Mouse (Mus musculus): ENCODE data around the gene 4930507D05Rik.
"Not testable (repeated sequence)": the region's sequence is repeated elsewhere in the genome, so short reads cannot be mapped to it uniquely, and the experiment has no call there.

The 4930507D05Rik gene

DNA sequence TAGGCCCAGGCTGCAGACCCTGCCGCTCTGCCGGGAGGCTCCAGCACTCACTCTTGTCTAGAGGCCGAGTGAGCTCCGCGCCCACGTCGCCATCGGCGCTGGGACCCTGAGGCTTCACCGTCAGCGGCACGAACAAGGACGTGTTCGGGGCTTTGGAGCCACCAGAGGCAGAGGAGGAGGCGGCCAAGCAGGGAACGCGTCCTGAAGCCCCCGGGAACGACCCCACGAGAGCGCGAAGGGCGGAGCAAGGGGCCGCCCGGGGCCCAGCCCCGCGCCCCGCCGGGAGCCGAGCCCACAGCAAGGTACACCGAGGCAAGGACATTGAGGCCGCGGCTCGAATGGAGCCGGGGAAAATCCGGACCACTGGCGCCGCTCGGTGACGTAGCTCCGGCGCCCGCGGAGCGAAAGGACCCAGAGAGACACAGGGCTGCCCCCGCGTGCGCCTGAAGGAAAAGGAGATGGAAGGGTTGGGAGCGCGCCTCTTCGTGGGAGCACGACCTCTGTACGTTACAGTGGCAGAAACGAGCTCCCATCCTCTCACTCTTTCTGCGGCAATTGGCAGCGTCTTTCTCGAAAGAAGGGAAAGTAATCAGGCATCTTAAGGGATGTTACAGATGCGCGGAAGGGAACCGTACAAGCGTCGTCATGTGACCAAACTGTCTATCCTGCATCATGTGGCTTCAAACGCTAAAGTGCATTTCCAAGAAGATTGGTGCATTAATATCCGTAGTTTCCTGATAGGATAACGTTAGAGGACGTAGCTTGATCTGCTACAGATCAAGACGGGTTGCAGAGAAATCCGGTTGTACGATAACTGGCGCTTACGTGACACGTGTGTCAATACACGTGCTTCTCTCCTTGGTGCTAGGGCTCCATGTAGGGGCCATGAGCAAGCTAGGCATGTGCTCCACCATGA, at the start of gene 4930507D05Rik, which contains the start of gene Supv3l1:
Gene 4930507D05Rik, plus strand, starts transcription at position 126 of the 916 bp plus-strand sequence.
Gene Supv3l1, minus strand, starts transcription at position 375 of the 916 bp plus-strand sequence.
- peak; percentile 92 for DNase-seq (ENCODE audit: low read depth, low spot score)

DNA sequence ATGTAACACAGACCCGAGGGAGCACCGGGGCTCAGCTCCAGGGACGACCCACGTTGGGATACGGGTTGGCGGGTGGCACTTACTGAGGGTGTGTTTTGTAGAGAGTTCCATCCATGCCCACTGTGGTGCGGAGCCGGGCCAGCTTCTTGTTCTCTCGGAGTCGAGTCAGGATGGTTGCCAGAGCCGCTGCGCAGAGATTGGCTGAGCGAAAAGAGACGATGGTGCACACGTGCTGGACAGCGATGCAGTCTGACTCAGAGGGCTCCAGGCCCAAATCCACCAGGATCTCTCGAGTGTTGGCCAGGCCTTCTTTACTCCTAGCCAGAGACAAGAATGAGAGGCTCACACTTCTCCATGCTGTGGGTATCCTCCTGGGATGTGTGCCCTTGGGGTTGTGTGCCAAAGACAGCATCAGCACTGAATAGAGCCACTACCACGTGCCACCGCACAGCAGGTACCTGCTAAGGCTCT, 47.6 kb upstream of the 4930507D05Rik start:
- DNase-seq (ENCODE audit: low read depth, low spot score) = peak; percentile 6

- no peak for DNase-seq (ENCODE audit: low read depth, low spot score)
Observed at GRCm38 (mm10) chr10:62404901-62405300, 44.4 kb upstream of the 4930507D05Rik start.

- DNase-seq (ENCODE audit: low read depth, low spot score) = peak; percentile 73
Observed at GRCm38 (mm10) chr10:62410943-62411342, 38.3 kb upstream of the 4930507D05Rik start.

DNA sequence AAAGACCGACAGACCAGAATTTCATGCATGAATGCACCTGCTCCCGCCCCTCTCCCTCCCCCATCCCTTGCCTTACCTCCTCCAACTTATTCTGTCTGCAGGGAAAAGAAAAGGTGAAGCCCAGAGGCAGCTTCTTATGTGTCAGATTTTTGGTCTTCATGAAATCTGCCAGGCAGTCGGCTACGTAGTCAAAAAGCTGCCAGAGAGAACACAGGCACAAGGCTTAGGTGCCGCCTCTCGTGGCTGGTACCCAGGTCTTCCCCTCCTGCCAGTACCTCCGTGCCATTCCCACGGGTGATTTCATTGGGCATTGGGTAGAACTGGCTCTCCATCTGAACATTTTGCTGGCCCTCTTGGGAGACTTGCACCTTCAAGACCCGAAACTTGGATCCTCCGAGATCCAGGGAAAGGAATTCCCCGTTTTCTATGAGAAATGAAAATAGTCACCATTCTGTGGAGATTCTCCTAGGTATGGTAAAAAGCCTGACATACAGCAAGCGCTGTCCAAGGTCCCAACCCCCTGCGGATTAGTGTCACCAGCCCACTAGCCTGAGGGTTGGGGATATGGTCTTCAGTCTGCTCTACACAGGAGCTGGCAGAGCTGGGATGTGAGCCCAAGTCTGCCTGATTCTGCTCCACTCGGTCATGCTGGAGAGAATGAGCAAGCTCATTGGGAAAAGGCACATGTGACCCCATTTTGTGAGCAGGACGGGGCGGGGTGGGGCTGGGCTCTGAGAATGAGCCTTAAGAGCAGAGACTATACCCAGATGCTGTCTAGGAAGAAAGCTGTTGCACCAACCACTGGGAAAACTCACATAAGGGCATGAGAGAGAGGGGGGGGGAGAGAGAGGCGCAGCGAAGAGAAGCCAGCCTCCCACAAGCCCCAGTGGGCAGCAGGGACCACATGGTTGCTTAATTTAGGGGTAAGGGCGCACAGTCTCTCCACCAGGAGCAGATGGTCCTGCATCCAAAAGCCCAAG, 37.6 kb upstream of the 4930507D05Rik start:
- DNase-seq (ENCODE audit: low read depth, low spot score) = peak; percentile 17

DNA sequence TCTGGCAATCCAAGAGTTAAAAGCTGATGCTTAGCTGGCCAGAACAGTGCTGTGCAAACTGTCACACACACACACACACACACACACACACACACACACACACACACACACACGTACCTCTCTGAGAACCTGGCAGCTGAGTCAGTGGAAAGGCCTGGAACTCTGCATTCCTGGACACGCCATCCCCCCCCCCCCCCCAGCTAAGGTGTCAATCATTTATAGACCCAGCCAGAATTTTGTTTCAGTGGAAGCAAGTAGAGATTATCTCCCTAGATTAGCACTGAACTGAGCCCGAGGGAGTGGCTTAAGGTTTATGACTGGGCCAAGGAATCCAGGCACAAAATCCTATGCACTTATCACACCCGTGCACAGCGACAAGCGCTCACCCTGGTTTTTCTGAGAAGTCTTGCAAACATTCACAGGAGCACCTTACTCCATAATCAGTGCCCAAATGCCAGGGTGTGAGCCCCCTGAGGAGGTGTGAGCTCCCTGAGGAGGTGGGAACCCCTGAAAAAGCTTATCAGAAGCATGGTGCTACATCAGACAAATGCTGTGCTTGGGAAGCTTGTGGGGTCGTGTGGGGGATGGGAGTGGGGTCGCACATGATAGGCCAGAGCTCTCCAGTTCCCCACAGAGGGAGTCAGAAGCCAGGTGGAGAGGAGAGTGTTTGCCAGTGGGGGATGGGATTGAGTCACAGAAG, 36.2 kb upstream of the 4930507D05Rik start:
- peak; percentile 13 for DNase-seq (ENCODE audit: low read depth, low spot score)

GRCm38 (mm10) chr10:62413606-62413982, 35.7 kb upstream of the 4930507D05Rik start:
- DNase-seq (ENCODE audit: low read depth, low spot score) = no peak

- DNase-seq (ENCODE audit: low read depth, low spot score) = peak; percentile 29
Observed at GRCm38 (mm10) chr10:62418831-62419356, 30.4 kb upstream of the 4930507D05Rik start.

- DNase-seq (ENCODE audit: low read depth, low spot score) = no peak
Observed at GRCm38 (mm10) chr10:62419422-62419821, 29.9 kb upstream of the 4930507D05Rik start.

DNA sequence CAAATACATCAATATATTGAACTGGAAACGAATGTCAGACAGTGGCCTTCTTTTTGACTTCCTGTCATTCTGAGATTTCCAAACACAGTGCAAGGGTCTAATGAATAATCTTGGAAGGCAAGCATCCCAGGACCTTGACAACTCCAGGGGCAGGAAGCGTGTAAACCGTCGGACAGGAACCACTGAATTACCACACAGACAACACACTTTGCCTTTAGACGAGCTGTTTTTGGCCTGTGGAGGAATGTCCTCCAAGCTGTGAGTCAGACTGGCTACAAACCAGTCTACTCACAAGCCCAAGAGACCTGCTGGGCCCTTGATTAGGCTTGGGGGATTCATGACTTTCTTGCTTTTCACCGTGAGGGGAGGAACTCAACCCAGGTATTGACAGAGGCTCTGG, 28.9 kb upstream of the 4930507D05Rik start:
- DNase-seq (ENCODE audit: low read depth, low spot score) = no peak

DNA sequence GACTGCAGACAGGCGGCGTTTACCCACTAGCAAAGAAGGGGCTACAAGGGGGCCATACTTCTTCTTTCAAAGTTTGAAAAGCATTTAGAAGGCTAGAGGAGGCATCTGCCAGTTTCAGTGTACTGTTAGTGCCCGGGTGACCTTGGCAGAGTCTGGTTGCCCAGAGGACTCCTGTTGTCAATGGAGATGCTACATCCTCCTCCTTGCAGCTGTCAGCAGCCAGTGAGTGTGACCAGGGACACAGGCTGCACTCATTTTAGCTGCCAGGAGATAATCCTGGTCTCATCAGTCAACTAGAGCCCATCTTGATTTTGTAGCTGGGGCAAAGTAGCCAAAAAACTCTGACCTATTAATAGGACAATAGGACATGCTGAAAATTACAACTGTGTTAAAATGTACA, 28.2 kb upstream of the 4930507D05Rik start:
- DNase-seq (ENCODE audit: low read depth, low spot score) = no peak

DNA sequence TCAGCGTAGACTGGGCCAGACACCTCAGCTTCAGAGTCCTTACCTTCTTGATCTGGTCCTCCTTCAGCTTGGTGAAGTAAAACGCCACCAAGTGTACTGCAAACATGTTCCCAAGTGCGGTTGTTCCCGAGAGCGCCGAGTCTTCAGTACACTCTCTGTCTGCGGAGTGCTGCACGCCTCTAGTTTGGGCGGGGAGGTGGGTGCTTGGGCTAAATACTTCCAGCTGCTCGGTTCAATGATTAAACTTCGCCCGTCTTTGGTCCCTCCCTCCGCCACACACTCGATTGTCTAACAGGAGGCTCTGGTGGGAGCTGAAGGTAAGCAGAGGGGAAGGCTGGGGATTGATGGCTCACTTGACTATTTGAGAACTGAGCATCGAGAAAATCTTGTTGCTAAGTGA, 27.0 kb upstream of the 4930507D05Rik start, which contains the start of gene Hkdc1:
Gene Hkdc1, minus strand, starts transcription at position 237 of the 400 bp plus-strand sequence.
- DNase-seq (ENCODE audit: low read depth, low spot score) = no peak

DNA sequence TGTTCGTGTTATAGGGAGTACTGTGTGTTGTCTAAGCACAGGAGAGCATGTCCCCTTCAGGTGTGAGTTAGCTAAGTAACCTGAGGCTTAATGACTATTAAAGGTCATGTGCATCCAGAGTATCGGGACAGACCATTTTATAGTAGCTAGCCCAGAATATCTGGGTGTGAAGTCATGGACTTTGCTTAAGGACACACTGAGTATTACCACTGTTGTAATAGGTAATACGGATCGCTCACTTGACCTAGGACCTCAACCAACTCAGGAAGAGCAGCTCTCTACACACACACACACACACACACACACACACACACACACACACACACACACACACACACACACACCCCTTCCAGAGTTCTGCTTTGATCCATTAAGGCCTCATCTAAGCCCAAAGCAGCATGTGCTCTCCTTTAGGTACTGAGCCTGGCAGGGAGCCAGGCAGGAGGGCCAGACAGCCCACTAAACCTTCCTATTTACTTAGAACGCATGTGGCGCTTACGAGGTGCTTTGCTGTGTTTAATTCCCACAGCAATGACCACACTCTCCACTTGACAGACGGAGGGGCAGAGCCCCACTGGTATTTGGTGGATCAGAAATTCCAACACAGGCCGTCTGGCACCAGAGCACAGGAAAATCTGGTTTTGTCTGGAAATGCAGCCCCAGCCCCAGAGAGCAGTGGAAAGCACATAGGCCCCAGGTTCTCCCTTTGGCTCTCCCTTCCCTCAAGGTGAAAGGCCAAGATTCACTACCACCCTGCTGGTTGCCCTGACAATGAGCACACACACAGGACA, 24.0 kb upstream of the 4930507D05Rik start:
- no peak for DNase-seq (ENCODE audit: low read depth, low spot score)

- no peak for DNase-seq (ENCODE audit: low read depth, low spot score)
Observed at GRCm38 (mm10) chr10:62430427-62430826, 18.9 kb upstream of the 4930507D05Rik start.

DNA sequence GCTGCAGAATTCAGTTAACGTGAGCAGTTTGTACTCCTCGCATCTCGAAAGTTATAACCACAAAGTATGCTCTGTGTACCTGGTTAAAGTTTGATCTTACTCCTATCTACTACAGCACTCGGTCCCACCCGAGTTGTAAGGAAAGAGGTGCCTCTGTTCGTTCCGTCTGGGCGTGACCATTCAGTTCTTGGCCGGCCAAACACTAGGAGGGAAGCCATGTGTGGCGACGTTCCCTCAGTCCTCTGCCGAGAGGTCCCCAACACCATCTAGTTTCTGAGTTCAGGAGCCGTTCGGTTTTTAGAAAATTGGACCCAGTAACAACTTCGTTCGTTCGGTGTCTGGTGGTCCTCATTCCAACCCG, 971 bp downstream of the 4930507D05Rik start:
- DNase-seq (ENCODE audit: low read depth, low spot score) = no peak

GRCm38 (mm10) chr10:62452001-62452400, 2.7 kb downstream of the 4930507D05Rik start:
- DNase-seq (ENCODE audit: low read depth, low spot score) = not testable (repeated sequence)

DNA sequence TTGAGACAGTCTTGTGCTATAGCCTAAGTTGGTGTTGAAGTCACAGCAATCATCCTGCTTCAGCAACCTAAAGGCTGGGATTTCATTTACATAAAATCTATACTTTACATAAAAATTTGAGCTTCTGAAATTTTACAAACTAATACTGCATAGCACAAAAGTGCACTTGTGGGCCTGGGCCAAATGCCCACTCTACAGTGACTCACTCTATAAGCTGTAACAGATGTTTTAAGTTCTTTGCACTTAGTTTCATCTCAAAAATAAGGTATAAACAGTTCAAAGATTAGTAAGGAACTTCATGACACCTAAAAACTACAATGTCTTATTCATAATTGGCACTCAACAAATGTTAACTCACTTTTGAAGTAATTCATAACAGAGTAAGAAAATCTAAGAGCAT, 12.0 kb downstream of the 4930507D05Rik start:
- peak; percentile 64 for DNase-seq (ENCODE audit: low read depth, low spot score)

GRCm38 (mm10) chr10:62469736-62470135, 20.4 kb downstream of the 4930507D05Rik start:
- peak; percentile 33 for DNase-seq (ENCODE audit: low read depth, low spot score)

DNA sequence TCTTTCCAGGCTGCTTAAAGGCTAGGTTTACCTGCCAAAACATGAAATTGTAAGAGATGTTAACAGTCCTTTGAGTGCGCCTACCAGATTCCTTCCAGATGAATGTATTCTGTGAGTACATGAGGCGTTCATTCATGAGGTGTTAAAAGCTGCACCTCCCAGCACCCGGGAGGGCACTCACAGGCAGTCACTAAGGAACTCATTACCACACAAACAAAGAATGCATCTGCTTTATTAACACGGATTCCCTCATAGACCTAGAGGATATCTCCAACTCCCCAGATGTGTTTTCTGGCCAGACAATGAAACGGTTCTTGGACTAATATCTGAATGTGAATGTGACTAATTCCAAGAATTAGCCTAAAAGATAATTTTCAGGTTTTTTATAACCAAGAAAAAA, 21.8 kb downstream of the 4930507D05Rik start:
- DNase-seq (ENCODE audit: low read depth, low spot score) = no peak

- no peak for DNase-seq (ENCODE audit: low read depth, low spot score)
Observed at GRCm38 (mm10) chr10:62474944-62475343, 25.7 kb downstream of the 4930507D05Rik start.

Data from 3T3-L1 (cell line).